Mouse (Mus musculus): ENCODE data around the gene Ppil6. TPM values are rescaled to one million over a fixed set of nuclear protein-coding genes. Genes with fewer than 3 reads are reported as not detected.

Gene Ppil6
- polyA plus RNA-seq, 1 experiment: not detected

GRCm38 (mm10) chr10:41520410-41520673, 30.1 kb downstream of the Ppil6 start:
- H3K4me1 ChIP-seq (ENCODE audit: control insufficient read depth, insufficient read depth, insufficient read length): peaks cover 14% of the 10 kb centered on the region; the same call in 1 of the 2 replicates
- H3K4me3 ChIP-seq (ENCODE audit: extremely low read depth, insufficient read depth, insufficient read length): peak overlapping the region; percentile 95
- H3K27ac ChIP-seq (ENCODE audit: insufficient read depth, low read length): peak overlapping the region; percentile 98; the same call in 1 of the 2 replicates
- H3K36me3 ChIP-seq (ENCODE audit: control insufficient read depth, insufficient read depth, low read length): peaks cover 5% of the 10 kb centered on the region; the same call in 1 of the 2 replicates
- 2% methylated on average over 5 of the region's 5 CpGs for WGBS
- H3K27me3 ChIP-seq (ENCODE audit: control insufficient read depth, insufficient read depth, low read length): no peaks in the 10 kb centered on the region
- TF ChIP-seq POLR2A (IDR thresholded peaks at IDR 0.05; ENCODE audit: low read depth, low read length) (no peak), CTCF (IDR thresholded peaks at IDR 0.05; ENCODE audit: extremely low read depth, insufficient read depth, insufficient read length, insufficient replicate concordance) (no peak)
- DNase-seq (ENCODE audit: low read depth in 1 of 2, low spot score in 2 of 2): no peak

GRCm38 (mm10) chr10:41523386-41523785, 33.1 kb downstream of the Ppil6 start:
- Histone ChIP-seq H3K36me3 (ENCODE audit: control insufficient read depth, insufficient read depth, low read length) (peaks cover 12% of the 10 kb centered on the region), H3K4me1 (ENCODE audit: control insufficient read depth, insufficient read depth, insufficient read length) (peaks cover 14% of the 10 kb centered on the region; the same call in 1 of the 2 replicates), H3K27ac (ENCODE audit: insufficient read depth, low read length) (no peak overlapping the region), H3K4me3 (ENCODE audit: extremely low read depth, insufficient read depth, insufficient read length) (no peak overlapping the region), H3K27me3 (ENCODE audit: control insufficient read depth, insufficient read depth, low read length) (no peaks in the 10 kb centered on the region)
- TF ChIP-seq CTCF (IDR thresholded peaks at IDR 0.05; ENCODE audit: extremely low read depth, insufficient read depth, insufficient read length, insufficient replicate concordance) (no peak), POLR2A (IDR thresholded peaks at IDR 0.05; ENCODE audit: low read depth, low read length) (no peak)
- DNase-seq (ENCODE audit: low read depth in 1 of 2, low spot score in 2 of 2): no peak
- WGBS: 30% methylated on average over 3 of the region's 3 CpGs

GRCm38 (mm10) chr10:41525696-41526095, 35.5 kb downstream of the Ppil6 start:
- no peak overlapping the region for H3K27ac ChIP-seq (ENCODE audit: insufficient read depth, low read length)
- WGBS: 56% methylated on average over 1 of the region's 1 CpGs
- H3K27me3 ChIP-seq (ENCODE audit: control insufficient read depth, insufficient read depth, low read length): no peaks in the 10 kb centered on the region
- TF ChIP-seq POLR2A (IDR thresholded peaks at IDR 0.05; ENCODE audit: low read depth, low read length) (no peak), CTCF (IDR thresholded peaks at IDR 0.05; ENCODE audit: extremely low read depth, insufficient read depth, insufficient read length, insufficient replicate concordance) (no peak)
- H3K4me1 ChIP-seq (ENCODE audit: control insufficient read depth, insufficient read depth, insufficient read length): peaks cover 14% of the 10 kb centered on the region; the same call in 1 of the 2 replicates
- no peak for DNase-seq (ENCODE audit: low read depth in 1 of 2, low spot score in 2 of 2)
- peaks cover 20% of the 10 kb centered on the region for H3K36me3 ChIP-seq (ENCODE audit: control insufficient read depth, insufficient read depth, low read length)
- no peak overlapping the region for H3K4me3 ChIP-seq (ENCODE audit: extremely low read depth, insufficient read depth, insufficient read length)

GRCm38 (mm10) chr10:41529972-41530371, 39.7 kb downstream of the Ppil6 start:
- H3K4me3 ChIP-seq (ENCODE audit: extremely low read depth, insufficient read depth, insufficient read length): no peak overlapping the region
- H3K27me3 ChIP-seq (ENCODE audit: control insufficient read depth, insufficient read depth, low read length): no peaks in the 10 kb centered on the region
- H3K4me1 ChIP-seq (ENCODE audit: control insufficient read depth, insufficient read depth, insufficient read length): no peaks in the 10 kb centered on the region; the same call in 1 of the 2 replicates
- TF ChIP-seq POLR2A (IDR thresholded peaks at IDR 0.05; ENCODE audit: low read depth, low read length) (no peak), CTCF (IDR thresholded peaks at IDR 0.05; ENCODE audit: extremely low read depth, insufficient read depth, insufficient read length, insufficient replicate concordance) (no peak)
- peaks cover 20% of the 10 kb centered on the region for H3K36me3 ChIP-seq (ENCODE audit: control insufficient read depth, insufficient read depth, low read length)
- H3K27ac ChIP-seq (ENCODE audit: insufficient read depth, low read length): peak overlapping the region; percentile 15; the same call in 1 of the 2 replicates
- WGBS: 29% methylated on average over 5 of the region's 5 CpGs
- DNase-seq (ENCODE audit: low read depth in 1 of 2, low spot score in 2 of 2): no peak

GRCm38 (mm10) chr10:41535991-41536390, 45.8 kb downstream of the Ppil6 start:
- Histone ChIP-seq H3K36me3 (ENCODE audit: control insufficient read depth, insufficient read depth, low read length) (peaks cover 6% of the 10 kb centered on the region), H3K27me3 (ENCODE audit: control insufficient read depth, insufficient read depth, low read length) (no peaks in the 10 kb centered on the region), H3K4me3 (ENCODE audit: extremely low read depth, insufficient read depth, insufficient read length) (no peak overlapping the region), H3K4me1 (ENCODE audit: control insufficient read depth, insufficient read depth, insufficient read length) (no peaks in the 10 kb centered on the region), H3K27ac (ENCODE audit: insufficient read depth, low read length) (no peak overlapping the region)
- no peak for DNase-seq (ENCODE audit: low read depth in 1 of 2, low spot score in 2 of 2)
- no peak for TF ChIP-seq POLR2A (IDR thresholded peaks at IDR 0.05; ENCODE audit: low read depth, low read length)
- no peak for TF ChIP-seq CTCF (IDR thresholded peaks at IDR 0.05; ENCODE audit: extremely low read depth, insufficient read depth, insufficient read length, insufficient replicate concordance)
- WGBS: 90% methylated on average over 2 of the region's 2 CpGs

- TF ChIP-seq POLR2A (IDR thresholded peaks at IDR 0.05; ENCODE audit: low read depth, low read length): no peak
- TF ChIP-seq CTCF (IDR thresholded peaks at IDR 0.05; ENCODE audit: extremely low read depth, insufficient read depth, insufficient read length, insufficient replicate concordance): no peak
- no peaks in the 10 kb centered on the region for H3K4me1 ChIP-seq (ENCODE audit: control insufficient read depth, insufficient read depth, insufficient read length)
- peaks cover 6% of the 10 kb centered on the region for H3K36me3 ChIP-seq (ENCODE audit: control insufficient read depth, insufficient read depth, low read length)
- WGBS: 45% methylated on average over 1 of the region's 1 CpGs
- DNase-seq (ENCODE audit: low read depth in 1 of 2, low spot score in 2 of 2): no peak
- no peak overlapping the region for H3K27ac ChIP-seq (ENCODE audit: insufficient read depth, low read length)
- H3K27me3 ChIP-seq (ENCODE audit: control insufficient read depth, insufficient read depth, low read length): no peaks in the 10 kb centered on the region
- no peak overlapping the region for H3K4me3 ChIP-seq (ENCODE audit: extremely low read depth, insufficient read depth, insufficient read length)
These were observed 46.5 kb downstream of the Ppil6 start for GRCm38 (mm10) chr10:41536714-41537113.

- Histone ChIP-seq H3K27ac (ENCODE audit: insufficient read depth, low read length) (no peak overlapping the region), H3K4me3 (ENCODE audit: extremely low read depth, insufficient read depth, insufficient read length) (no peak overlapping the region), H3K27me3 (ENCODE audit: control insufficient read depth, insufficient read depth, low read length) (no peaks in the 10 kb centered on the region), H3K4me1 (ENCODE audit: control insufficient read depth, insufficient read depth, insufficient read length) (no peaks in the 10 kb centered on the region), H3K36me3 (ENCODE audit: control insufficient read depth, insufficient read depth, low read length) (peaks cover 6% of the 10 kb centered on the region)
- DNase-seq (ENCODE audit: low read depth in 1 of 2, low spot score in 2 of 2): no peak
- TF ChIP-seq CTCF (IDR thresholded peaks at IDR 0.05; ENCODE audit: extremely low read depth, insufficient read depth, insufficient read length, insufficient replicate concordance) (no peak), POLR2A (IDR thresholded peaks at IDR 0.05; ENCODE audit: low read depth, low read length) (no peak)
- 93% methylated on average over 4 of the region's 4 CpGs for WGBS
These were observed 47.2 kb downstream of the Ppil6 start for GRCm38 (mm10) chr10:41537226-41537982.
